Mouse (Mus musculus) MN1 (cell line): ENCODE measurements at regions not wholly inside any gene's neighbourhood (a gene's known extent, or its start where the extent isn't known, plus 50 kb on each side); places are given as distances from the start of the nearest gene placed in this dataset.

ENCODE experiments used
- DNase-seq: peaks from one replicate; pipeline ENCODE4 v3.0.0-alpha.2; 2016; ENCODE audit warnings: low spot score

- DNase-seq = no peak
Measured at GRCm38 (mm10) chr1:55983522-55984066, 577.9 kb downstream of the Plcl1 start.

- DNase-seq = no peak
Measured at GRCm38 (mm10) chr1:55997074-55997473, 591.4 kb downstream of the Plcl1 start.
